Mouse (Mus musculus): ENCODE results near the gene Ubash3b.
A peak's percentile ranks its signal among the peaks of the same experiment; 100 is the strongest.

Gene Ubash3b

DNA sequence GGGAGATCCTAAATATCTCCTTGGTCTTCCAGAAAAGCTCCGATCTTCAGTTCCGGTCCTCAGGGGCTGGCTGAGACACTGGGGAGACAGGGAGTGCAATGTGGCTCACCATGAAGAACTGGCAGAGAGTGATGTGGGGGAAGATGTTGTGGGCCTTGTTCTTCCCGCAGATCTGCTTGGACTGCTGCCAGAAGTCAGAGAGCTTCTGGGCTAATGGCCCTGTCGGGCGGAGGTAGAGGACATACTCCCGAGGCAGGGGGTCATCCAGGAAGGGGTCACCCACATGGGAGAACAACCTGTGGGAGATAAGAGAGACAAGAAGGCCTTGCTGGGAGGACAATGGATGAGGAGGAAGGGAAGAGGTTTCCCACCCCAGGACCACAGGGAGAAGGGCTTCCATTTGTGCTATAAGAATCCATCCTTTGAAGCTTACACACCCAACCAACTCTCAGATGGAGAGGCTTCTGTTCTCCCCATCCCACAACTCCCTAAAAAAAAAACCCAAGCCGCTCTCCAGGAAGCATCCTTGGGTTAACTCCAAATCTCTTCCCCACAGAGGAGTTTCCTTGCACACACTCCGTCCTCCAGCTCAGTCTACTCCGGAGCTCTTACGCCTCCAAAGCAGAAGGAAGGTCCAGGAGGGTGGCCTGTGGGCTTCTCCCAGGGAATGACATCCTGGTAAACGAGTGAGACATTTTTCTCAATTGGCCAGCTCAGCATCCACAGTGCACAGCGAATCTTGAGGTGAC is 111.0 kb downstream of the Ubash3b start:
- DNase-seq (ENCODE audit: low read depth) = no peak

DNA sequence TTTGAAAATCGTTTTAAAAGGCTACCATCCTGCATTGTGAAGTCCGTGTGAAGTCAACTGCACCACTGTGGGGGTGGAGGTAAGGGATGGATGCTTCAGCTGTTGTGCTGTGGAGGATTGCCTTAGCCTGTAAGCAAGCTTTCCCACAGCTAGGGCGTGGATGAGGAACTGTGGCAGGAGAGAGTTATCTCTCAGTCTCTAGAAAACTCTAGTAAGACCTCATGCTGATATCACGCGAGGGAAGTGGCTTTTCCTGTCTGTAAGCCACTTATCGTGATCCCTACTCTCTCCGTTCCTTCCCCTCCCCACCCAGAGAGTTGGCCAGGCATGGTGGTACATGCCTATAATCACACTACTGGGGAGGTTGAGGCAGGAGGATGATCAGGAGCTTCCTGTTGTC is 112.2 kb downstream of the Ubash3b start:
- DNase-seq (ENCODE audit: low read depth) = no peak

DNA sequence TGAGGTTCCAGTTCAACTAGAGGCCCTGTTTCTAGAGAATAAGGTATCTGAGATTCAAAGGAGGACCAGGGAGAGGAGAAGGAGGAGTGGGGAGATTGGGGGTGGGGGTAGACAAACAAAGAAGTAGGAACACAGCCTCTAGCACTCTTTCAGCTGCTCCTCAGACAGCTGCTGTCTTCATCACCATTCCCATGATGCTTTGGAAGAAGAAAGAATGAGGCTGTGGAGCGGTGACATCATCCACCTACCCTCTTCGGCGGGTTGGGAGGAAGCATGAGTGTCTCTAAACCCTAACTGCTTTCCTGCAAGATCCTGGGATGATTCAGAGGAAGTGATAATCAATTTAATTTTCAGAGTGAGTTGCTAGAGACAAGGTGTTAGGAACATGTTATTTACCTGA is 112.7 kb downstream of the Ubash3b start:
- no peak for DNase-seq (ENCODE audit: low read depth)

DNA sequence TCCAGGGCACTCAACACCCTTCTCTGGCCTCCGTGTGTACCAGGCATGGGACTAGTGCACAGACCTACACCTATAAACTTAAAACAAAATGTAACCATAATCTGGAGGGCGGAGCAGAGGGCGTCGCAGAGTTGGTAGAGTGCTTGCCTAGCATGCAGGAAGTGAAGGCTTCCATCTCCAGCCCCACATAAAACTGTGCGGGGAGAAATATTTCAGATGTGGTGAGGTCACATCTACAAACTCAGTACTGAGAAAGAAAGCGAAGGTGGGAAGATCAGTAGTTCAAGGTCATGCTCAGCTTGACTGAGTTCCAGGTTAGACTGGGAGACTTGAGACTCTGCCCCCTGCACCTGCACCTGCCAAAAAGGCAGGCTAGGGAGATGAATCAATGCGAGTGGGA is 113.3 kb downstream of the Ubash3b start:
- no peak for DNase-seq (ENCODE audit: low read depth)

DNA sequence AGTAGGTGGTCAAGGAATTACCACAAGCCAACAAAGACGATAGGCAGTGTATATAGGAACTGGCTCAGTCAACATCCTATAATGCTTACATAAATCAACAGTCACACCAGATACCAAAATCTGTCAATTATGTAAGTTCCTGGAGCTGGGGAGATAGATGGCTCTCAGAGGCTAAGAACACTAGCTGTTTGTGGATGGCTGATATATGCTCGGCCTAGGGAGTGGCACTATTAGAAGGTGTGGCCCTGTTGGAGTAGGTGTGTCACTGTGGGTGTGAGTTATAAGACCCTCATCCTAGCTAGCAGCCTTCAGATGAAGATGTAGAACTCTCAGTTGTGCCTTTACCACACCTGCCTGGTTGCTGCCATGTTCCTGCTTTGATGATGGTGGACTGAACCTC is 113.8 kb downstream of the Ubash3b start:
- no peak for DNase-seq (ENCODE audit: low read depth)

DNA sequence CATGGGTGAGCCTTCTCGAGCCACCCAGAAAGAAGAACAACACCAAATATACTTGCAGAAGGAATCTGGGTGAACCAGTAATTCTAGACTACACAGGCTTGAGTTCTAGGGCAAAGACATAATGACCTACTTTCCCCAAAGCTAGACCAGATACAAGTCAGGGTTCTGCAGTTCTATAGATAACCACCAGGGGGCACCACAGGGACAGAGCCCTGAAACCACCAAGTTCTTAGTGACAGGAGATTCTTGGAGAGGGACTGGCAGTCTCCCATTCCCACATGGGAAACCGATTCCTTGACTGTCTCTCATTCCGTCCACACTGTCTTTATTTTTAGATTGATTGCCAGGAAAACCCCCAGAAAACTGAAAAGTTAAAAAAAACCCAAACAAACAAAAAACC is 116.9 kb downstream of the Ubash3b start:
- peak; percentile 79 for DNase-seq (ENCODE audit: low read depth)

DNA sequence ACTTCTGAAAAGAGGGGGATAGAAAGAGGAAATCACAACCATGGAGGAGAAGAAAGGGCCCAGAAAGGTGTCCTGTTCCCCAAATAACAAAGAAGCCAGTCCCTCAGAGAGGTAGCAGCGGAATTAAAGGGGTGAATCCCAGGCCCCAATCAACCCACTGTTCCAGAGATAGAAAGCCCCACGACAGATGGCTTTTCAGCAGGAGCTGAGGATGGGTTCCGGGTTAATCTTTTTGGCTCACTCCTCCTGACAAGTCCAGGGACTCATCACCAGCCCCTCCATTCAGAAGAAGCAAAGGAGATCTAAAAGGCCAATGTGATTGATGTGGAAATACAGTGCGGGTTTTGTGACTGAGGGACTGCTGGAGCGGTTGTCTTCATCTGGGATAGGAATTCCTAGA is 117.9 kb downstream of the Ubash3b start:
- DNase-seq (ENCODE audit: low read depth) = no peak

DNA sequence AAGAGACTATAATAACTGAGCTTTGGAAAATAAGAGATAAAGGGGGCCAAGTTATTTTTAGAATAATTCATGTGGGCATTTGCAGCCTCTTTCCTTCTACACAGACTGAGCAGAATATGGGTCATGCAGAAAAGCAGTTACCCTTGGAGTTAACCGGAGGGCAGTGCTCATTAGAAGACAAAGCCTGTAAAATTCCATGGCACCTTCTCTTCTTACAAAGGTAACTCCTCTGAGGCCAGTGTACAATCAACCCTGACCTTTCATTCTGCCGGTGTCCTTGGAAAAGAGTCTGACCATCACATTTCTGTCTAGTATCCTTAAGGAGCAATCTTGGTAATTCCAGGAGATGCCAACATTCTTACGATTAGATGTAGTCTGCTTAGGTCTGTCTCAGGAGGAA is 120.1 kb downstream of the Ubash3b start:
- DNase-seq (ENCODE audit: low read depth) = no peak

DNA sequence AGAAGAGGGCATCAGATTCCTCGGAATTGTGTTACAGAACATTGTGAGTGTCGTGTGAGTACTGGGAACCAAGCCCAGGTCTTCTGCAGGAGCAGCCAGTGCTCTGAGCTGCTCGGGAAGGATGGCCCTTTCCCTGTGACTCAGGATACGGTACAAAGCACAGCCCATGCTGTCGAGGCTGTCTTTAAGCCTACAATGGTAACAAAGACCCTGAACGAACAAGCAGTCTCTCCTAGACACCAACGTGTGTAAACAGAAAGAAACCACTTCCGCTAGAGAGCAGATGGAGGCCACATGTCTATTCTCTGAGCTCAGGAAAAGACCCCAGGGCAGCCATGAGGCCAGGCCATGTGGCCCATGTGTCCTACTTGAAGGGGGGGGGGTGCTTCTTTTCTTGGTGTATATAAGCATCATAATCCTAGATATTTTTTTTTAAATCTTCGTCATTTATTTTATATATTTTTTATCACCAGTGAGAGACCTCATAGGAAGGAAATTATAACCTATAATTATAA is 123.3 kb downstream of the Ubash3b start:
- no peak for DNase-seq (ENCODE audit: low read depth)

DNA sequence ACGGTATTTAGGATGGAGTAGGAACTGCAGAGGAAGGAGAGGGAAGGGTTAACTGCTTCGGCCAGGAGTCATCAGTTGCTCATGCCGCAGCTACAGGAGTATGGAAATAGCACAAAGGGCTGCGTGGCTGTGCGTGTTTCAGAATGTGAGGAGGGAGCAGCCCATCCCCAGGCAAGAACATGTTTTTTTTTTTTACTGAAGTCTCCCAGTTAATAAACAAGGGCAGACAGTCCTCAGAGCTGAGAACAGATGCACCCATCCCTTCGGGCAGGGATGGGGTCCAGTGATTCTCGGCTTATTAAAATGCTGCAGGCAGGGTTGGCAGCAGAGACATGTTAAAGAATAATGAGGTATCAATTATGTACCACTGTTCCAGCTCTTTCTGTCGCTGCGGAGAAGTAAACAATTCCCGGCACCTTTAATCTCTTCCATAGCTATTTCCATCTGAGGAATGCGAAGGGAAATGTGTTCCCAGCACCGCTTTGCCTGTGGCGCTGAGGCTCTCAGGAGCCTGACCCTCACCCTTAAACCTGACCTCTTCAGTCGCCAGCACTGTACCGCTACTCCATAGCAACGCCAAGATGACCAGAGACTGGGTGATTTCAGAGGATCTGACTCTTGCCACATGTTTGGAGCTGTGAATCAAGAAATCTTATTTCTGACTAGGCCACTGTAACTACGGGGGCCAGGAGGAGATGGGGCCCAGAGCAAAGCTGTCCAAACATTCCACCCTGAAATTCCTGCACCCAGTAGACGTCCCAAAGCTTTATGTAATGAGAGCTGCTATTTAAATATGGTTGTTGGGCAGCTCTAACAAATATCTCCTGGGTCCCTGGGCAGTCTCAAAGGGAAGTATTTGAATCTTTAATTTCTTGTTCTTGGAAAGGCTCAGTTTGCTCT is 129.7 kb downstream of the Ubash3b start:
- DNase-seq (ENCODE audit: low read depth) = no peak

DNA sequence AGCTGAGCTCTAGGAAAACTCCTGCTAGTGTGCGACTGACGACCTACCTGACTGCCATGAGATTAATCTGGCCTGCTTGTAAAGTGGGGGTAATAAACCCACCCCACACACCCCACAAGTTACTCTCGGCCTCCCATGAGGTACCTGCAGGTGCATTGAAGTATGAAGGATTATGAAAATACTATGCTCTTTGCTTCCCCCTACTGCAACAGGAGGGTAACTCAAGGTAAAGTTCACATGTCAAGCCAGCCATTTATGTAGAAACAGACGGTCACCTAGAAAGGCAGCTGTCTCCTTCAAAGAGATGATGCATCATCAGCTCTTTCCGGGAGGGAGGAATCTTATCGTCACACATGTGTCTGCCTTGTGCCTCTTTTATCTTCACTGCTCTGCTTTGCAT is 131.7 kb downstream of the Ubash3b start:
- no peak for DNase-seq (ENCODE audit: low read depth)

DNA sequence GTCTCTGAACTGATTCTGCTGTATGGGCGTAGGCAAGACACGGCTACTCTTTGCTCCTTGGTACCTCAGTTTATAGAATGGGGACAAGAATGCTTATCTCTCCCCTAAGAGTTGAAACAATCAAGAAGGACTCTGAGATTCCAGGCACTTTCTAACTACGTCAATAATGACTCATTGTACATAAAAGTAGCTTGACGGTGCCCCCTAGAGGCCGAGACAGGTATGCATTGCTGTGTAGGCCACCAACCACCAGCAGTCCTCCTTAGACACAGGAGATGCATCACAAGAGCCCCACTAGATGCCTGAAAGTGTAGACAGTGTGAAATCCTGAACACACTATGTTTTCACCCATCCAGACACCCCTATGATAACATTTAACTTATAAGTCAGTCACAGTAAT is 133.0 kb downstream of the Ubash3b start:
- peak; percentile 66 for DNase-seq (ENCODE audit: low read depth)

DNA sequence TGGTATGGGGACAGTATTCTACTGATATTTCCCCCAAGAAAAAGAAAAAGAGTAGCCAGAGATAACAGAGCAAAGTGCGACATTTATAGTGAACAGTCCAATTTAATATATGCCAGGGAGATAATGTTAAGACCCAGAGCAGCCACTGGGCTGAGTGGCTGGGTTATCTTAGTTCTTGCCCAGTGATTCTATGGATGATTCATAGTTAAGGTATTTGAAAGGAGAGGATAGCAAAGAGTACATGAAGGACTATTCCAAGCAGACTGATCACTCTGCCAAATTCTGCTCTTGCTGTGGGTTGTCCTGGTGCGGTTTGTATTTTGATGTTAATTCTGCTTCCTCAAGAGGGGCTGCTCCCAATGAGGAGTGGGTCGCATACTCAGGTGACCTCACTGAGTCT is 139.8 kb downstream of the Ubash3b start:
- no peak for DNase-seq (ENCODE audit: low read depth)

DNA sequence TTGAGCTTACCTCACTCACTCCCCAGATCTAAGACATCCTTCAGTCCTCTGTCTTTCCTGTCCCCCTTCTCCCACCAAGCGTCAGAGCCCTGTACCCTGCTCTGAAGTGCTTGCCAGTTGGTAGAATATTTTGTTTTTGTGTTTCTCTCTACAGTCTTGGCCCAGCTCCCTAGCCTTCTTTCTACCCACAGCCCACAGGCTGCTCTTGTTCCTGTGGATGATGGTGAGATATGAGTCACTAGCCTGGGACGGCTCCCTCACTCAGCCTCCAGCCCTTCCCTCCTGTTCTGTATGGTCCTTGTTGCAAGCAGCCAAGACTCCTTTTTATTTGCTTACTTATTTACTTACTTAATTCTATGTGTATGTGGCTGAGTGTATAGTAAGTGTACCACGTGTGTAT is 141.0 kb downstream of the Ubash3b start:
- DNase-seq (ENCODE audit: low read depth) = peak; percentile 47

DNA sequence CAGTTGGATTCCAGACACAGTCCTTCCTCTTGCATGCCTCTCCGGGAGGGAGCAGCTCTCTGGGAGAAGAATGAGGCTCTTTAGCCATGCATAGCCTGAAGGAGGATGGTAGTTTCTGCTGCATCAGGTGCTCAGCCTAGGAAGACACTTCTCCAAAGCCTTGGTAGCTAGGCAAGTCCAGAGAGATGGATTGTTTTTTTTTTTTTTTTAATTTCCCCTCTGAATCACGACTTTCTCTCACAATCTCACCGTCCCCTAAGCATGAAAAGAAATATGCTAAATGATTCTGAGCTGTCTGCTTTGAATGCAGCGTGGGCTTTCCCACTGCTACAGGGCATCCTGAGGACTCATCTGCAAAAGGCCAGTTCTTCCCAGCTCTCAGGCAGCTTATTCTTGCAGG is 147.0 kb downstream of the Ubash3b start:
- no peak for DNase-seq (ENCODE audit: low read depth)

DNA sequence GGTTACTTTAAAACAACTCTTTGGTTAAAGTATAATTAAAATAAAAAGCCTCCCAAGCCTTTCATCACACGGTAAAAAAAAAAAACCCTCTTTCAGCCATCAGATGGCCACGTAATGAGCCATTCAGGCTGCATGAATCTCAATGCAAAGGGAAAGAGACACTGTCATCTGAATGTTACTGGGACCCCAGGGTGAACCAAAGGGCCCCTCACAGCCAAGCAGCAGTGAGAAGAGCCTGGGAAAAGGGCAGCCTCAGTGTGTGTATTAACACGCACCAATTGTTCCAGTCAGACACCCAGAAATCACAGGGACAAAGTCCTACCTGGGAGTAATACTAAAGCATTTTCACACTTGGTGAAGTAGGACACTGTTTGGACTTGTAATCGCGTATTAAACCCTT is 149.0 kb downstream of the Ubash3b start:
- no peak for DNase-seq (ENCODE audit: low read depth)

DNA sequence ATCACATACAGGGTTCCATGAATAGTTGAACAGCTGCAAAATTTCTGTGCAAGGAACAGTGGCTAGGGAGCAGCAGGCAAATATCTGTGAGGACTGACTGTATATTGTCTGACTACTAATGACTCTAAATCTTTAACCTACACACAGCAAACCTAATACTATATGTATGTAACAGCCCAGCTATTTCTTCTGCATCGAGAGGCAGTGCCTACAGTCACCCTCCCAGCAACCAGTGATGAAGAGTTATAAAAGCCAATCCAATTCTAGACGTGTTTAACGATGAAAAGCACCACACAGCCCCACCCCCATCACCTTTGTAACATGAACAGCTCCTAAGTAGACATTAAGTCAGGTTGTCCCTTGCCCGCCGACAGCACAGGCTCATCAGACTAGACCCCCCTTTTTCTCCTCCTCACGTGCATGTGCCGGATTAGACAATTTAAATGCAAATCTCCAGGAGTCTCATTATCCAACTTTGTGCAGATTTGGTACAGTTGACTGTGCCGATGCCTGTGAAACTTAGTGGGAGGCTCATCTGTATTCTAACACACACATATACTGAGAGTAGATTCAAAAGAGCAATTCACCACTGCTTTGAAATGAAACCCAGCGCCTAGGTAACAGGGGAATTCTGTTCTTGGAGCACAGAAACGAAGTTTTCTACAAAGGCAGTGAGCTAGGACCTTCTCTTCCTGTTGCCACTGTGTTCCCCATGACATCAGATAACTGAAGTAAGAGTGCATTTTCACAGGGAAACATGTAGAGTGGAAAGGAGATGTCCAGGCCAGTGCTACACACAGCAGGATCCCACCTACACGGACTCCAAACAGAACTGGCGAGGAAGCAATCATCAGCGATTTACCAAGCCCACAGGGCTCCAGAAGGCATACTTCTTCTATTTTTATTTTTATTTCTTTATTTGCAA is 149.7 kb downstream of the Ubash3b start:
- no peak for DNase-seq (ENCODE audit: low read depth)

DNA sequence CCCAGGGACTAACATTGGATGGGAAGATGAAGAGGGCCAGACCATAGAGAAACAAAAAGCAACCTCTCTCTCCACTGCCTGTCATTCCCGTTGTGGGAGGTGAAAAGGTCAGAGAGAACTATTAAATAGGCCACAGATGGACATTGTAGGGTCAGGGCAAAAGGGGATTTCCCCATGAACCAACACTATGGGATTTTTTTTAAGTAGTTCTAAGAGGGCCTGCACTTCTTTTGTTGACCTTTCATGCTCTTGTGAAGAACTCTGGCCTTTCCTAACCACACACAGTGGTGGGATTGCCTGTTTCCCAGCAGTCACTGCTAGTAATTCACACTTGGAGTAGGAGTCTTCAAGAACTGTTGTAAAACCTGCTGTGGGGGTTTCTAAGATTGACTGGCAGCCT is 153.7 kb downstream of the Ubash3b start:
- no peak for DNase-seq (ENCODE audit: low read depth)

DNA sequence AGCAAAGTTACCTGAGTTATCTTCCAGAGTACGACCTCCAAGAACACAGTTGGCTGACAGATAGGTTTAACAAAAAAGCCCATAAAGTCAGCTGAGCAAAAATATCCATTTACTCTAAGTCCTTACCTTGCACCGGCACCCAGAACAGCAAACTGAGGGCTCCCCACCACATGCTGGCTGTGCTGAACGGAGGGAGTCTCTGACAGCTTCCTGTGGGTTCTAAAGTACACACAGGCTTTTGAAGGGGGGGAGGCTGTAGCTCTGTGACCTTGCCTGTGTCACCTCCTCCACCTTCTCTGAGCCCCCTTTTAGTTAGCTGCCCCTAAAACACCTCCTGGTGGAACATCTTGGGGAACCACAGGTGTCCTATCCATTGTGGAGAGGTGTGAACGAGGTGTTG is 157.1 kb downstream of the Ubash3b start, which contains the start of gene Crtam:
Gene Crtam (minus strand): TSS at position 214 of the 400 bp plus-strand sequence.
- no peak for DNase-seq (ENCODE audit: low read depth)

DNA sequence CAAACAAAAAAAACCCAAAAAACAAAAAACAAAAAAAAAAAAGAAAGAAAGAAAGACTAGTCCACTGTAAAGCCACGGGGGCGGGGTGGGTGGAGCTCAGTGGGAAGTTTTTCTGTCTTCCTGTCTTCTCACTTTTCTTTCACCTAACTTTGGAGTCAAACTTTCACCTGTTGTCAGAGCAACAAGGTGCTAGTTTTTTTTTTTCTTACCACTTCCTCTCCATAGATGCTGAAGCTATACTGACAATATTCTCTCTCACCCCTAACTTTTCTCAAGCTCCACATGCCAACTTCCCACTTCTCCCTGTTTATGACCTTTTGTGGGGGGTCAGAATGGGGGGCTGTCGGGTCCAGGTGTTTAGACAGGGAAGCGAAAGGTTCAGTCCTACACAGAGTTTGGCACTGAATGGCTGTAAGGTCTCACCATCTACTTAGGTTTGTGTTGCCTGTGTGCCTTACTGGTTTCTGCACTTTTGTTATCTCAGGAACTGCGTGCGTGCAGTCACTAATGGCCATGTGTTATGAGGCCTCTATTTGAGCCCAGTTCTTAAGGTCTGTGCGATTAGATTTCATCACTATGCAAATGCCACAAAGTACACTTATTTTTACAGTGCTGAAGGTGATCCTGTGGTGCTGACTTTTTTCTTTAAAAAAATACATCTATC is 164.2 kb downstream of the Ubash3b start:
- no peak for DNase-seq (ENCODE audit: low read depth)

DNA sequence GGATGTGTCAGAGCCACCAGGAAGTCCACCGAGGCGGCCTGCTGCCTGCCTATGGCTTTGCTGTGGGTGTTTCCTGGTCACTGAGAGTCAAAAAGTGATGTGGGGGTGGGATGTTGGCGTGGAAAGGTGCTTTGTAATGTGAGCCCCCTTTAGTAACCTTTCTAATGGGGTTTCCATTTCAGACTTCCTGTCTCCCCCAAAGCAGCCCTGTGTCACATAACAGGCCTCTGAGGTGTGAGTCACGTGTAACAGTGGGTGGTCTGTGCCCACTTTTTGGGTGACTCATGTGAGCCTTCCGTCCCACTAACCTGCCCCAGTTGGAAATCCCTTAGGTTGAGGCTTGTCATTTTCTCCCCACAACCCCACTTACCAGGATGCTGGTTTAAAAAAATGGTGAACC is 167.4 kb downstream of the Ubash3b start:
- DNase-seq (ENCODE audit: low read depth) = no peak

DNA sequence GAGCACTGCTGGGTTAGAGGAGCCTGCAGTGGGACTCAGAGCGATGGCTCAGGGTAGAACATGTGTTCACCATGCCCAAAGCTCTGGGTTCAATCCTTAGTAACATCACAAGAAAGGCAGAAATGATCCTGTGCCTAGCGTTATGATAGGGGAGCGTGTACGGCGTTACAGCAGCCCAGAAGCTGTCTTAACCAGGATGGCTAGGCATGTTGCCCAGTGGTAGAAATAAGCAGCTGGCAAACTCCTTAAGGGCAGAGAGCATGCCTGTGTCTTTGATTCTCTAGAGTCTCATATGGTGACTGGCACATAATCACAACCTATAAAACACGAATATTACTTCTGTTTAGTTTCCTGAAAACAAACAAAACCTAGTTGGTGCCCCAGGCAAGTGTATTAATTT is 170.0 kb downstream of the Ubash3b start:
- no peak for DNase-seq (ENCODE audit: low read depth)
